Mouse (Mus musculus) midbrain, postnatal 0 days (tissue): ENCODE measurements around the gene Cul5. TPM values are rescaled to one million over a fixed set of nuclear protein-coding genes. Genes with fewer than 3 reads are reported as not detected.

ENCODE experiments used
- ATAC-seq: fragments of 200-750 bp; cut with Nextera tagmentation; 2 replicates; pipeline ENCODE4 v1.8.0; 2017; ENCODE audit warnings: moderate number of reproducible peaks, mild to moderate bottlenecking, moderate TSS enrichment, moderate library complexity; ENCODE audit not compliant: low FRiP score
- DNase-seq: peaks from one replicate; pipeline ENCODE4 v3.0.0-alpha.2; 2015; ENCODE audit warnings: low spot score
- H3K27ac ChIP-seq: fragments of 300-500 bp; sonication (generic); 2 replicates; pipeline ENCODE4 v1.5.1; 2014; ENCODE audit warnings: low read depth, mild to moderate bottlenecking, low read length, mixed read lengths
- H3K27me3 ChIP-seq: fragments of 300-500 bp; sonication (generic); 2 replicates; pipeline ENCODE4 v1.6.1; 2014; ENCODE audit warnings: low read length, control low read depth, mixed read lengths; ENCODE audit not compliant: insufficient read depth
- H3K36me3 ChIP-seq: fragments of 300-500 bp; sonication (generic); 2 replicates; pipeline ENCODE4 v1.6.1; 2014; ENCODE audit warnings: low read length, control low read depth, mixed read lengths; ENCODE audit not compliant: insufficient read depth
- H3K4me1 ChIP-seq: fragments of 300-500 bp; sonication (generic); 2 replicates; pipeline ENCODE4 v1.6.1; 2014; ENCODE audit warnings: mild to moderate bottlenecking, control low read depth, antibody characterized with exemption, low read length, mixed read lengths; ENCODE audit not compliant: insufficient read depth
- H3K4me2 ChIP-seq: fragments of 300-500 bp; sonication (generic); 2 replicates; pipeline ENCODE4 v1.6.1; 2014; ENCODE audit warnings: low read depth, mild to moderate bottlenecking, low read length, mixed read lengths; ENCODE audit not compliant: poor library complexity, severe bottlenecking
- H3K4me3 ChIP-seq: fragments of 300-500 bp; sonication (generic); 2 replicates; pipeline ENCODE4 v1.5.1; 2014; ENCODE audit warnings: low read depth, mild to moderate bottlenecking, low read length, moderate library complexity
- H3K9ac ChIP-seq: fragments of 300-500 bp; sonication (generic); replicated peaks from 2 replicates; pipeline ENCODE4 v1.6.1; 2014; ENCODE audit warnings: mild to moderate bottlenecking, low read length, moderate library complexity, mixed read lengths; ENCODE audit not compliant: poor library complexity, severe bottlenecking
- H3K9me3 ChIP-seq: fragments of 300-500 bp; sonication (generic); 2 replicates; pipeline ENCODE4 v1.6.1; 2016; ENCODE audit warnings: low read length, control low read depth
- CTCF ChIP-seq: IDR thresholded peaks from 2 replicates; pipeline ENCODE4 v1.5.1; 2016; ENCODE audit warnings: antibody characterized with exemption, mild to moderate bottlenecking
- WGBS: fragments of 180-500 bp; shearing (Covaris S2); extraction: QIAGEN DNeasy Blood & Tissue Kit; methylation state at CpG from one replicate; pipeline ENCODE4 v1.1.7; 2014; 5-methylcytosine and 5-hydroxymethylcytosine counted together
- polyA plus RNA-seq: library from polyadenylated mRNA; unstranded; fragments of >200 nt; fragmentation: Nextera tagmentation; extraction: Ambion mirVana; gene quantifications from 2 replicates; pipeline ENCODE4 v1.2.1, GENCODE M21; 2015
- total RNA-seq: library from RNA; depleted of rRNA; stranded (reverse); fragments of >200 nt; gene quantifications from 2 replicates; pipeline ENCODE4 v1.2.3, GENCODE M21; 2014; rRNA removed

The Cul5 gene
- total RNA-seq (45.3 and 47.0 TPM in 2 replicates), polyA plus RNA-seq (31.5 and 36.6 TPM in 2 replicates)

DNA sequence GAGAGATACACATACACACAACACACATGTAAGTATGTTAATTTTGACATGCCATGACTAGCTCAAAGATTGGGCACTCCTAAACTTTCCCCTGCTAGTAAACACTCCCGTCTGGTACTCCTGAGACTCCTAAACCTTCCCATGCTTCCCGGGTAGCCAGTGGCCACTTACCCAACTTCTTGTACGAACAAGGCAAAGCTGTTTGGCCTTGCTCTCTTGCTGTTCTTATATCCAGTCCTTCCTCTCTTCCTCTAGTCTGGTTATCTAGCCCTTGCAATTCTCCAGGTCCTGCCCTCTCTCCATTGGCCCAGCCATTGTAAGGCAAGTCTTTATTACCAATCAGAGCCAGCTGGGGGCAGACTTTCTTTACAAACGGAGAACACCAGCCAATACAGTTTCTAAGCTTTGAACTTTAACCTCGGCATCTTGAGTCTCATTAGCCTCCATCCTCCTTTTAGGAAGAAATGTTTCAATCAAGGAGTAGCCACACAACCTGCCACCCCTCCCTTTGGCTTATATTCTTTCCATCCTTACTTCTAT, at the start of gene Cul5:
TSS of gene Cul5 (minus strand) at position 335 of the 540 bp plus-strand sequence.
- H3K9me3 ChIP-seq: no peaks in the 10 kb centered on the region
- ATAC-seq (no peak), DNase-seq (peak; percentile 49)
- H3K27me3 ChIP-seq: no peaks in the 10 kb centered on the region
- no peak within 1 kb of the TSS for H3K27ac ChIP-seq
- H3K36me3 ChIP-seq: no peaks in the 10 kb centered on the region
- 58% methylated on average over 5 of the region's 5 CpGs for WGBS
- H3K4me1 ChIP-seq: peaks cover 8% of the 10 kb centered on the region; the same call in 1 of the 2 replicates
- H3K9ac ChIP-seq: no peak within 1 kb of the TSS
- H3K4me3 ChIP-seq: no peak within 1 kb of the TSS
- TF ChIP-seq CTCF: peak; percentile 53
- H3K4me2 ChIP-seq: no peak within 1 kb of the TSS

DNA sequence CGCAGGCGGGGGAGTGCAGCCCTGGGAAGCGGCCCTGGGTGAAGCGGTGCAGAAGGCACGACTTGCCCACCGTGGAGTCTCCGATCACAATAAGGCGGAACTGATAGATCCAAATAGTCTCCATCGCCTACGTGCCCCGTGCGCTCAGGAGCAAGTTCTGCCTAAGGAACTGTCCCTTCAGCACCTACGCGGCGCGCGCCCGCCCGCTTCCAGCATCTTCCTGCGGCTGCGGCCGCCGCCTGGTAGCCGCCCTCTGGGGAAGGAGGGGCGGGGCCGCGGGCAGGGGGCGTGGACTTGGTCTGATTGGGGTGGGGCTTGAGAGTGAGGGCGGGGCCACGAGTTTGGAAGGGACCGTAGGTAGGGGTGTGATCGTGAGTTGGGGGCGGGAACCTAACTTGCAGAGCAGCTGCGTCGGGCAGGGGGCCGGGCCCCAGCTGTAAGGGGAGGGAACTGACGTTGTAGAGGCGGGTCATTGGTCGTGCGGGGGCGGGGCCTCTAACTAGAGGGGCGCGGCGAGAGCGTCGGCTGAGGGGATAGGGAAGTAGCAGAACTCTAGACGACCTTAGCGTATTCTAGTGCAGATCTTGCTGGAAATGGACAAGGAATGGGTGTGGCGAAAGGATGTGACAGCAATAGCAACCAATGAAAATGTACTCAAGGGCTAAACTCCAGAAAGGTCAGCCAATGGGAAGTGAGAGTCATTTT, 36.3 kb upstream of the Cul5 start, which contains the start of gene Rab39:
TSS of gene Rab39 (minus strand) at position 241 of the 705 bp plus-strand sequence.
- Histone ChIP-seq H3K4me3 (peak within 1 kb of the TSS; percentile 64), H3K27ac (no peak within 1 kb of the TSS), H3K9me3 (no peaks in the 10 kb centered on the region), H3K4me2 (peak within 1 kb of the TSS; percentile 88), H3K9ac (peak within 1 kb of the TSS; percentile 48), H3K36me3 (no peaks in the 10 kb centered on the region), H3K27me3 (no peaks in the 10 kb centered on the region), H3K4me1 (0 out of 2 replicates have a peak, but pooled peaks cover 4% of the 10 kb centered on the region)
- ATAC-seq: peak; percentile 94
- WGBS: under 1% methylated on average over 47 of the region's 49 CpGs
- no peak for TF ChIP-seq CTCF
- DNase-seq: peak; percentile 90

DNA sequence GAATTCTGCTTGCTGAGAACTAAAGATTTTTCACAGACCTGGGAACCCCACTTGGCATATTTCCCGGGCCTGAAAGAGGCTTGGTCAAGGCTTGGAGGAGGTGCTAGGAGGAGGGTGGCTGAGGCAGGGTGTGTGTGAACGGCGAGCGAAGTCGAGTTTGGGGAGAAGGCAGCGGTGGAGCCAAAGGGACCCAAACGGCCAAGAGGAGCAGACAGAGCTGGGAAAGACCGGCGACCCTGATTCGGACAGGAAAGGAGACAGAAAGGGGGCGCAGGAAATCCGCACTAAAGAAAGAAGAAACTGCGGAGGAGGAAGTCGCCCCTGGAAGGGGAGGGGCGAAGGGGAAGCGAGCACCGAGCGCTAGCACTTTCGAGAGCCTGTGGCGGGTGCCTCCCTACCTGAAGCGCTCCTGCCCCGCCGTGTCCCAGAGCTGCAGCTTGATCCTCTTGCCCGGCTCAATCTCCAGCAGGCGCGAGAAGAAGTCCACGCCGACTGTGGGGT, 35.7 kb upstream of the Cul5 start:
- peak overlapping the region; percentile 48 for H3K9ac ChIP-seq
- DNase-seq (peak; percentile 44), ATAC-seq (peak; percentile 4; the same call in 1 of the 2 replicates)
- peak overlapping the region; percentile 88 for H3K4me2 ChIP-seq
- H3K9me3 ChIP-seq: no peaks in the 10 kb centered on the region
- TF ChIP-seq CTCF: peak; percentile 27
- H3K27me3 ChIP-seq: no peaks in the 10 kb centered on the region
- no peaks in the 10 kb centered on the region for H3K36me3 ChIP-seq
- WGBS: 2% methylated on average over 26 of the region's 28 CpGs
- peak overlapping the region; percentile 64 for H3K4me3 ChIP-seq
- no peak overlapping the region for H3K27ac ChIP-seq
- 0 out of 2 replicates have a peak, but pooled peaks cover 4% of the 10 kb centered on the region for H3K4me1 ChIP-seq

DNA sequence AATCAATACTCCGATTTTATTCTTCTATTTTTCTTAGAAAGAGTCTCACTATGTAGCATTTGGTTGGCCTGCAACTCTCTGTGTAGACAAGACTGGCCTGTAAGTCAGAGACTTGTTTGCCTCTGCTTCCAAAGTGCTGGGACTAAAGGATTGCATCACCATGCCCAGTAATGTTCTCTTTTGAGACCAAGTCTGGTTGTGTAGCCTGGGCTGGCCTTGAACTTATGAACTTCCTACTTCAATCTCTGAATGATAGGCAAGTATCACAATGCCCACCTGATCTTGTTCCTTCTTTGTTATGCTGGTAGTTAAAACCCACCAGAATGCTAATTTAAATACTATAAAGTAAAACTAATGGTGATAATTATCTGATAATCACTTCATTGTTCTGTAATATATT, 33.2 kb upstream of the Cul5 start:
- 100% methylated on average over 1 of the region's 1 CpGs for WGBS
- no peak overlapping the region for H3K4me2 ChIP-seq
- no peak overlapping the region for H3K9ac ChIP-seq
- no peaks in the 10 kb centered on the region for H3K36me3 ChIP-seq
- H3K27ac ChIP-seq: no peak overlapping the region
- TF ChIP-seq CTCF: no peak
- H3K27me3 ChIP-seq: no peaks in the 10 kb centered on the region
- H3K4me1 ChIP-seq: 0 out of 2 replicates have a peak, but pooled peaks cover 4% of the 10 kb centered on the region
- ATAC-seq: no peak
- H3K4me3 ChIP-seq: no peak overlapping the region
- DNase-seq: no peak
- H3K9me3 ChIP-seq: no peaks in the 10 kb centered on the region

DNA sequence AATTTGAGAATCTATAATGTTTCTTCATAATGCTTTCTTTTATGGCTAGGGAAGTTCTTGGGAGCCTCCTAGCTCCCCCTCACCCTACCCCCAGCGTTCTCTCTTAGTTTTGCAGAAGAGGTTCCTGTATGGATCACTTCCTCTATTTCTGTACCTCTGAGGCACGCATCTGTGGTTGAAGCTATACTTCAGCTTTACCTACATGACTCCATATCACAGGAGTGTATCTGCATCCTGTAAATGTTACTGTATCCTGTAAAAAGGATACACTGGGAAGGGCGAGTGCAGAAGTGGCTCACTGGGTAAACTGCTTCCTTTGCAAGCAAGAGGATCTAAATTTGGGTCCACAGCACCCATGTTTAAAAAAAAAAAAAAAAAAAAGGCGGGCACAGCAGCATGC, 30.7 kb upstream of the Cul5 start:
- Histone ChIP-seq H3K27ac (no peak overlapping the region), H3K4me2 (no peak overlapping the region), H3K4me1 (no peaks in the 10 kb centered on the region), H3K9me3 (no peaks in the 10 kb centered on the region), H3K36me3 (no peaks in the 10 kb centered on the region), H3K9ac (no peak overlapping the region), H3K4me3 (no peak overlapping the region), H3K27me3 (no peaks in the 10 kb centered on the region)
- ATAC-seq (no peak), DNase-seq (no peak)
- no peak for TF ChIP-seq CTCF
- 72% methylated on average over 4 of the region's 4 CpGs for WGBS

DNA sequence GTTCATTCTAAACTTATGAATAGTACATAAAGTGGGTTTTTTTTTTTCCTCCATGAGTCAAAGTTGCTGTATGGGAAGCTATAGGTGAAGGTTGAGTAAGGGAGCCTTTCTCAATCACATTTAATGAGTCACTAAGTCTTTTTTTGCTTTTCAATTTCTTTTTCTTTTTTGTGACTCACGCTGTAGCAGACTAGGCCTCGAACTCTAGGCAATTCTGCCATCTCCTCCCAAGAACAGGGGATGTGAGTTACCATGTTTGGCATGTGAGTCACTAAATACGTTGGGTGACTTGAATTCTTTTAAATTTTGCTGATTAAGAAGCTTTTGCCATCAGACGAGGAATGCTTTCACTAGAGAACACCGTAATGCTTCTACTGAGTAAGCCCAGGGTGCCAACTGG, 26.0 kb upstream of the Cul5 start:
- no peak for TF ChIP-seq CTCF
- H3K4me3 ChIP-seq: no peak overlapping the region

More for the DNA sequence above, 26.0 kb upstream of the Cul5 start:
- ATAC-seq (no peak), DNase-seq (no peak)
- no peak overlapping the region for H3K9ac ChIP-seq
- no peaks in the 10 kb centered on the region for H3K4me1 ChIP-seq
- H3K27me3 ChIP-seq: no peaks in the 10 kb centered on the region
- H3K36me3 ChIP-seq: no peaks in the 10 kb centered on the region
- H3K27ac ChIP-seq: no peak overlapping the region
- H3K4me2 ChIP-seq: no peak overlapping the region
- WGBS: 92% methylated on average over 5 of the region's 5 CpGs
- H3K9me3 ChIP-seq: no peaks in the 10 kb centered on the region
